In genomic region chr9:117959845-117960244, GRCm38 (mm10) we compare ENCODE assay signal across 26 mouse cellular contexts.
"Had no signal": no experiment of that assay in that cellular context is flagged by ENCODE, and none has a peak within 500 bp of the region (broad histone marks: within the 10 kb centered on the region; RNA-seq: fewer than 3 reads in every experiment).

No protein-coding gene starts in this region.

- H3K27me3 ChIP-seq: heart, embryonic 12.5 days; hindbrain, embryonic 12.5 days; intestine, embryonic 15.5 days; limb, embryonic 13.5 days; limb, embryonic 15.5 days; liver, embryonic 12.5 days had no signal

- H3K27ac ChIP-seq: gastrocnemius, adult 2 months; heart, embryonic 10.5 days; hindbrain, embryonic 10.5 days; hindbrain, embryonic 12.5 days; hindbrain, embryonic 14.5 days; intestine, embryonic 15.5 days; kidney, postnatal 0 days; limb, embryonic 13.5 days; limb, embryonic 15.5 days; liver, embryonic 12.5 days had no signal

- H3K4me3 ChIP-seq: gastrocnemius, adult 2 months; heart, embryonic 10.5 days; heart, embryonic 12.5 days; hindbrain, embryonic 10.5 days; hindbrain, embryonic 12.5 days; intestine, embryonic 15.5 days; limb, embryonic 13.5 days; limb, embryonic 15.5 days; liver, embryonic 12.5 days had no signal

- H3K4me1 ChIP-seq: limb, embryonic 13.5 days had no signal

- H3K9me3 ChIP-seq: heart, embryonic 10.5 days; heart, embryonic 12.5 days; hindbrain, embryonic 10.5 days; hindbrain, embryonic 12.5 days; intestine, embryonic 15.5 days; limb, embryonic 13.5 days; limb, embryonic 15.5 days; liver, embryonic 12.5 days had no signal

- H3K36me3 ChIP-seq: heart, embryonic 10.5 days; heart, embryonic 12.5 days; hindbrain, embryonic 10.5 days; hindbrain, embryonic 12.5 days; intestine, embryonic 15.5 days; limb, embryonic 13.5 days; limb, embryonic 15.5 days; liver, embryonic 12.5 days had no signal

- DNase-seq: gastrocnemius, adult 2 months; gastrocnemius, postnatal 10 days; gastrocnemius, postnatal 25 days; heart, adult 18-20 months; heart, postnatal 10 days; heart, postnatal 4 days; kidney, adult 18-20 months; kidney, adult 8-10 months; kidney, postnatal 14 days; kidney, postnatal 36 days; layer of hippocampus, adult 9-11 months; layer of hippocampus, postnatal 36 days; left cerebral cortex, postnatal 4 days had no signal

- ATAC-seq: hindbrain, embryonic 16.5 days; inflammation-experienced regulatory T-cells, adult 6 months; intestine, embryonic 15.5 days; intestine, postnatal 0 days; liver, embryonic 12.5 days had no signal

- H3K9ac ChIP-seq: heart, embryonic 12.5 days; hindbrain, embryonic 12.5 days; hindbrain, embryonic 14.5 days; intestine, embryonic 15.5 days; limb, embryonic 13.5 days; limb, embryonic 15.5 days; liver, embryonic 12.5 days had no signal
